Mouse (Mus musculus) forebrain, embryonic 10.5 days (tissue): Measurements from ENCODE around the gene Igfbpl1. TPM values are rescaled to one million over a fixed set of nuclear protein-coding genes. Genes with fewer than 3 reads are reported as not detected.

ENCODE experiments used
- DNase-seq: peaks from one replicate; pipeline ENCODE4 v3.0.0-alpha.2; 2017; ENCODE audit warnings: low spot score; ENCODE audit errors: extremely low spot score
- H3K27ac ChIP-seq: fragments of 300-500 bp; sonication (generic); 2 replicates; pipeline ENCODE4 v1.5.1; 2016; ENCODE audit warnings: mild to moderate bottlenecking
- H3K27me3 ChIP-seq: fragments of 300-500 bp; sonication (generic); 2 replicates; pipeline ENCODE4 v1.6.1; 2016; ENCODE audit warnings: mild to moderate bottlenecking; ENCODE audit not compliant: poor library complexity, severe bottlenecking
- H3K36me3 ChIP-seq: fragments of 300-500 bp; sonication (generic); replicated peaks from 2 replicates; pipeline ENCODE4 v1.6.1; 2016; ENCODE audit warnings: mild to moderate bottlenecking, moderate library complexity
- H3K4me1 ChIP-seq: fragments of 300-500 bp; sonication (generic); 2 replicates; pipeline ENCODE4 v1.6.1; 2016
- H3K4me3 ChIP-seq: fragments of 300-500 bp; sonication (generic); 2 replicates; pipeline ENCODE4 v1.5.1; 2016; ENCODE audit warnings: mild to moderate bottlenecking, moderate library complexity
- H3K9me3 ChIP-seq: fragments of 300-500 bp; sonication (generic); 2 replicates; pipeline ENCODE4 v1.6.1; 2016; ENCODE audit warnings: mild to moderate bottlenecking, moderate library complexity
- WGBS: fragments of 180-500 bp; shearing (Covaris S2); methylation state at CpG from one replicate; pipeline ENCODE4 v1.1.7; 2016; 5-methylcytosine and 5-hydroxymethylcytosine counted together
- polyA plus RNA-seq: library from polyadenylated mRNA; unstranded; fragments of >200 nt; fragmentation: Nextera tagmentation; extraction: Ambion mirVana; gene quantifications from 2 replicates; pipeline ENCODE4 v1.2.1, GENCODE M21; 2016

The Igfbpl1 gene
- polyA plus RNA-seq, 1 experiment from 2014 or later: 18.7 TPM

GRCm38 (mm10) chr4:45786674-45787073 lies 40.0 kb downstream of the Igfbpl1 start:
- H3K36me3 ChIP-seq: no peaks in the 10 kb centered on the region
- 57% methylated on average over 4 of the region's 4 CpGs for WGBS
- no peak for DNase-seq
- peaks cover 27% of the 10 kb centered on the region for H3K4me1 ChIP-seq
- H3K27ac ChIP-seq: no peak overlapping the region
- H3K9me3 ChIP-seq: no peaks in the 10 kb centered on the region
- no peak overlapping the region for H3K4me3 ChIP-seq
- H3K27me3 ChIP-seq: peaks cover 12% of the 10 kb centered on the region; the same call in 1 of the 2 replicates

- Histone ChIP-seq H3K36me3 (no peaks in the 10 kb centered on the region), H3K4me3 (no peak overlapping the region), H3K27me3 (peaks cover 12% of the 10 kb centered on the region; the same call in 1 of the 2 replicates), H3K4me1 (peaks cover 27% of the 10 kb centered on the region), H3K9me3 (no peaks in the 10 kb centered on the region), H3K27ac (no peak overlapping the region)
- no peak for DNase-seq
- 55% methylated on average over 2 of the region's 2 CpGs for WGBS
Observed at GRCm38 (mm10) chr4:45785959-45786358, 40.8 kb downstream of the Igfbpl1 start.

DNA sequence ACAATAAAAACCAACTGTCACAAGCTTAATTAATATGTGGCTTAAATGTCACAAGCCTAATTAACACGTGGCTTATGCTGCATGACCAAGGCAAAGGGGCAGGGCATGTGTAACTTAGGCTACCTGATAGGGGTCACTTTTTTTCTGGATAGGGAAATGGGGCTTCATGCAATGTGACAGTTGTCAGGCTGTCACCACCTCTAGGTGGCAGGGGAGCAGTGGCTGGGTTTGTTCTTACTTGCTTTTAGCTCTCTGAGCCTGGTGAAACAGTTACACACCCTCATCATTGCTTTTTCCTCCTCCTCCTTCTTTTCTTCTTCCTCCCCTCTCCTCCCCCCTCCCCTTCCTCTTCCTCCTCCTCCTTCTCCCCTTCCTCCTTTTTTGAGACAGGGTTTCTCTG lies 43.1 kb downstream of the Igfbpl1 start:
- 64% methylated on average over 1 of the region's 1 CpGs for WGBS
- DNase-seq: no peak
- Histone ChIP-seq H3K4me3 (no peak overlapping the region), H3K27me3 (0 out of 2 replicates have a peak, but pooled peaks cover 6% of the 10 kb centered on the region), H3K4me1 (peaks cover 21% of the 10 kb centered on the region), H3K27ac (no peak overlapping the region), H3K36me3 (no peaks in the 10 kb centered on the region), H3K9me3 (no peaks in the 10 kb centered on the region)

GRCm38 (mm10) chr4:45771619-45772018 lies 55.1 kb downstream of the Igfbpl1 start:
- Histone ChIP-seq H3K27ac (peak overlapping the region; percentile 67), H3K27me3 (peaks cover 60% of the 10 kb centered on the region), H3K36me3 (no peaks in the 10 kb centered on the region), H3K4me3 (no peak overlapping the region), H3K9me3 (no peaks in the 10 kb centered on the region), H3K4me1 (peaks cover 57% of the 10 kb centered on the region)
- 4% methylated on average over 5 of the region's 5 CpGs for WGBS
- peak; percentile 85 for DNase-seq

DNA sequence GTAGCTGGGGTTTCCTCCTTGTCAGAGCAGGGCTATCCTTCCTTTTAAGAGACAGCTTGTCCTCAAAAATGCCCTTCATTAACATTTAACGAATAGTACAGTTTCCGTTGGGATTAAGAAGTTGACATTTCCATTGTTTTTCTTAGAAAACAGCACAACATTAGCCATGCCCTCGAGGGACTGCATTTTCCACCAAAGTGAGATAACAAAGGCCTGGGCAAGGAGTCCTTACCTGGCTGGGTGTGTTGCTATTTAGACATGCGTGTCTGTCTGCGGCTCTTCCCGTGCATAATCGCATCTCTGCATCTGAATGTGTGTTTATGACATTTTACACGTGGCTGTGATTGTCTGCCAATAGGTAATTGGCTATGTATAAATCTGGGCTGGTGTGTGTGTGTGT lies 55.5 kb downstream of the Igfbpl1 start:
- no peaks in the 10 kb centered on the region for H3K9me3 ChIP-seq
- peaks cover 64% of the 10 kb centered on the region for H3K27me3 ChIP-seq
- no peak overlapping the region for H3K4me3 ChIP-seq
- H3K36me3 ChIP-seq: no peaks in the 10 kb centered on the region
- peaks cover 62% of the 10 kb centered on the region for H3K4me1 ChIP-seq
- peak overlapping the region; percentile 67 for H3K27ac ChIP-seq
- DNase-seq: no peak
- WGBS: 14% methylated on average over 8 of the region's 8 CpGs

GRCm38 (mm10) chr4:45770638-45771033 lies 56.1 kb downstream of the Igfbpl1 start:
- Histone ChIP-seq H3K27me3 (peaks cover 70% of the 10 kb centered on the region), H3K4me1 (peaks cover 67% of the 10 kb centered on the region), H3K4me3 (peak overlapping the region; percentile 14; the same call in 1 of the 2 replicates), H3K36me3 (no peaks in the 10 kb centered on the region), H3K9me3 (no peaks in the 10 kb centered on the region), H3K27ac (peak overlapping the region; percentile 67)
- WGBS: 3% methylated on average over 4 of the region's 4 CpGs
- no peak for DNase-seq

DNA sequence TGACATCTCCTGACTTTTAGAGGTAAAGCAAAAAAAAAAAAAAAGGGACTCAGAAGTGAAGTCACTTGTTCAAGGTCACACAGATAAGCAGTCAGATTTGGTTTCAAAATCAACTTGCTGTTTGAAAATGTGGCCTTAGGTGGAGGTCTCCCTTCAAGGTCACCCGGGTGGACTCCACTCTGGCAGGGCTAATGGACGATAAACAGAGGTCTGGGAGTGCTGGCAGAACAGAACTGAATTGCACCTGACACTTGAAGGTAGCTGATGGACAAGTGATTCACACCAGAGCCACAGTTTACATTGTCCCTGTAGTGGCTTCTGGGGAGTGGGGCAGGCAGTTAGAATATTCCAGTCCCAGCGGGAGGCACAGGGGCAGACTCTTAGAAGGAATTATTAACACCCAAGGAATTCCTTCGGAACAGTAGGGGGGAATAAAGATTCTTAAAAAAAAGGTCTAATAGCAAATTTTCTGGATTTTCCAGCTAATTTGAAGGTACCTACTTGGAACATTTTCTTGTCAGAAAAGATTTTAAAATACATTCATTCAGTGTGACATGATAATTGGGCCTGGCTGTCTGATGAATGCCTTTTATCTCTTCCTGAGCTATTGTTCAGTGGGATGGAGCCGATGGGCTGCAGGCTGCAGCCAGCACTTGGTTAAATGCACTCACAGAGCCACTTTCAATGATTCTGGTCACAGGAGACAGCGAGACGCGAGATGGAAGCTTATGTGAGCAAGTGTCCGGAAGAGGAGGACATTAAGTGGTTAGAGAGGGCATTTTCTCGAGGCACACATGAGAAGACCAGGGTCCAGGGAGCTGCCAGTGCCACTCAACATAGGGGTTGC lies 56.7 kb downstream of the Igfbpl1 start:
- Histone ChIP-seq H3K36me3 (no peaks in the 10 kb centered on the region), H3K27me3 (peaks cover 76% of the 10 kb centered on the region), H3K4me1 (peaks cover 73% of the 10 kb centered on the region), H3K4me3 (peak overlapping the region; percentile 14; the same call in 1 of the 2 replicates), H3K27ac (peak overlapping the region; percentile 67), H3K9me3 (no peaks in the 10 kb centered on the region)
- no peak for DNase-seq
- 4% methylated on average over 10 of the region's 10 CpGs for WGBS

- no peaks in the 10 kb centered on the region for H3K9me3 ChIP-seq
- WGBS: 44% methylated on average over 10 of the region's 10 CpGs
- peaks cover 85% of the 10 kb centered on the region for H3K27me3 ChIP-seq
- H3K4me3 ChIP-seq: no peak overlapping the region
- H3K36me3 ChIP-seq: no peaks in the 10 kb centered on the region
- peak overlapping the region; percentile 22 for H3K27ac ChIP-seq
- DNase-seq: no peak
- H3K4me1 ChIP-seq: peaks cover 77% of the 10 kb centered on the region
Observed at GRCm38 (mm10) chr4:45769141-45769540, 57.6 kb downstream of the Igfbpl1 start.

DNA sequence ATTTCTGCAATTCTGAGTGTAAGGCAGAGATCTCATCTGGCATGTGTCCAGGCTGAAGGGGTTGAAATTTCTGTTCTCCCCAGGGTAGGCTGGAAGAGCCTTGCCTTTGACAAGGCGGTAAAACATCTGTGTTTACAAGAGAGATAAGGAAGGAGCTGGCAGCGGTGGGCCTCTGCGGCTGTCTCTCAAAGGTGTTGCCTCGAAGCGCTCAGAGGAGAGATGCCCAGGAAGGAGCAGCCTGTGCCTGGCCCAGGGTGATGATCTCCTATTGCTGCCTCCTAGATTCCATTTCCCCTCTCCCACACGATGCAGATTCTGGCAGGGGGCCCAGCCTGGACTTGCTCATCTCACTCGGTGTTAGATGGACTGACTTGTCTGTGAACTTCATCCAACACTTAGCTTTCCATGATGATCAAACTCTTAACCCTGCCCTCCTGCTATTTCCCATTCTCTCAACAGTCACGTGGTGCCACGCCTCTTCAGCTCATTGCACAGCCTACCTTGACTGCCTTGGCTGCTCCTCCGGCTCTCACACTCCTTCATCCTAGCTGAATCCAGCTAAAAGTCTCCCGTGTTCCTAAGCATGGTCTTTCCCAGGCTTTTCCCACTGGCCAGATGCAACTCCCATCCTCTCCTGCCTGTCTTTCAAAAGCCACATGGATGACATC lies 58.7 kb downstream of the Igfbpl1 start:
- peaks cover 95% of the 10 kb centered on the region for H3K27me3 ChIP-seq
- WGBS: 71% methylated on average over 11 of the region's 11 CpGs

GRCm38 (mm10) chr4:45766774-45767173 lies 59.9 kb downstream of the Igfbpl1 start:
- Histone ChIP-seq H3K4me1 (peaks cover 87% of the 10 kb centered on the region), H3K9me3 (no peaks in the 10 kb centered on the region), H3K27ac (peak overlapping the region; percentile 84), H3K4me3 (no peak overlapping the region), H3K27me3 (peaks cover 99% of the 10 kb centered on the region), H3K36me3 (no peaks in the 10 kb centered on the region)
- WGBS: 75% methylated on average over 7 of the region's 7 CpGs
- DNase-seq: no peak

More for the DNA sequence above, 58.7 kb downstream of the Igfbpl1 start:
- Histone ChIP-seq H3K4me1 (peaks cover 89% of the 10 kb centered on the region), H3K4me3 (no peak overlapping the region), H3K36me3 (no peaks in the 10 kb centered on the region), H3K9me3 (no peaks in the 10 kb centered on the region), H3K27ac (0 out of 2 replicates have a peak overlapping the region, but pooled peaks have one; percentile 20)
- DNase-seq: no peak

DNA sequence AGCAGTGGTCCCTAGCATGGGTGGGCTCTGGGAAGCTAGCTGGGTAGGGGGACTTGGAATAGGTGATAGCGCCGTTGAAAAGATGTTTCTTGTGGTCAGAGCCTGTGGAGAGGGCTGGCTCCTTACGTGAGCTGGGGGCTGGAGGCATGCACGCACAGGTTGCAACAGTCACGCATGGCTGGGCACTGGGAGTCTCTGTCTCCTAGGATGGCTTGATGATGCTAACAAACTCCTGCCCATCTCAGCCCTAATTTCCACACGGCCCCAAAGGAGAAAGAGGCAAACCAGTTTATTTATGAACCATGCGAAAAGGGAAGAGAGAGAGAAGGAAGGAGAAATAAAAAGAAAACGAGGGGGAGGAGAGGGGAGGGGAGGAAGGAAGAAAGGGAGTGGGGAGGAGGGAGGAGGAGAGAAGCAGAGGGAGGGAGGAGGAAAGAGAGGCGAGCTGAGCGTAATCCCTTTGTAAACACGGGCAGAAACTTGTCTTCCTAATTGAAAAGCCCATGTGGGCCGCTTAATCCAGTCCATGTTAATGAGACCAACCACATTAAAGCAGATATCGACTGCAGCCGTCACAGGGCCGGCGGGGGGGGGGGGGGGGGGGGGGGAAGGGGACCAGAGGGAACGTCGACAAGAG lies 61.0 kb downstream of the Igfbpl1 start:
- Histone ChIP-seq H3K4me3 (peak overlapping the region; percentile 42), H3K9me3 (no peaks in the 10 kb centered on the region), H3K36me3 (no peaks in the 10 kb centered on the region), H3K27ac (peak overlapping the region; percentile 84), H3K4me1 (peaks cover 77% of the 10 kb centered on the region), H3K27me3 (peaks cover 94% of the 10 kb centered on the region)
- DNase-seq: peak; percentile 73
- WGBS: under 1% methylated on average over 14 of the region's 18 CpGs

DNA sequence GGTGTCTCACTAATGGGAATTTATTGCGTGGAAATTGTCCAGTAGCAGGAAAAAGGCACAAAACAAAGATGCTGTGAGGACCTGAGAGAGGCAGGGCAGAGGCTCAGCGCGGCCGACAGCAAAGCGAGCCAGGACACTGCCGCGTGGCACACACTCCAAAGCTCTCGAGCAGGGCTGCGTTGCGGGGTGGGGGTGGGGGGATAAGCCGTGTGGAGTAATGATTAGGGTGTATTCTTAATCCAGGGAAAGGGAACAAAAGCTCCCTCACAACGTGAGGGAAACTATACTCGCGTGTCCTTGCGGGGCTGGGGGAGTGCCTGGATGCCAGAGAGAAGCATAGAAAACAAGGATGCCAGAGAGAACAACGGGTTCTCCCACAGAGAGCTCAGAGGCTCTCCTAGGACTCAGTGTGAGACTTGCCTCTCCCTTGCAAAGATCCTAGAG lies 61.6 kb downstream of the Igfbpl1 start:
- H3K4me1 ChIP-seq: peaks cover 71% of the 10 kb centered on the region
- peak overlapping the region; percentile 42 for H3K4me3 ChIP-seq
- peak; percentile 62 for DNase-seq
- H3K9me3 ChIP-seq: no peaks in the 10 kb centered on the region
- WGBS: under 1% methylated on average over 16 of the region's 16 CpGs
- peak overlapping the region; percentile 84 for H3K27ac ChIP-seq
- no peaks in the 10 kb centered on the region for H3K36me3 ChIP-seq
- peaks cover 92% of the 10 kb centered on the region for H3K27me3 ChIP-seq
